Mouse (Mus musculus): ENCODE measurements around the gene Aff3. TPM values are rescaled to one million over a fixed set of nuclear protein-coding genes. Genes with fewer than 3 reads are reported as not detected.

Gene Aff3
- polyA plus RNA-seq, 1 experiment from 2014 or later: 25.7 TPM

- H3K4me3 ChIP-seq (replicated peaks): no peak overlapping the region
- 85% methylated on average over 10 of the region's 10 CpGs for WGBS
These were observed 306.6 kb downstream of the Aff3 start for GRCm38 (mm10) chr1:38357933-38358796.

DNA sequence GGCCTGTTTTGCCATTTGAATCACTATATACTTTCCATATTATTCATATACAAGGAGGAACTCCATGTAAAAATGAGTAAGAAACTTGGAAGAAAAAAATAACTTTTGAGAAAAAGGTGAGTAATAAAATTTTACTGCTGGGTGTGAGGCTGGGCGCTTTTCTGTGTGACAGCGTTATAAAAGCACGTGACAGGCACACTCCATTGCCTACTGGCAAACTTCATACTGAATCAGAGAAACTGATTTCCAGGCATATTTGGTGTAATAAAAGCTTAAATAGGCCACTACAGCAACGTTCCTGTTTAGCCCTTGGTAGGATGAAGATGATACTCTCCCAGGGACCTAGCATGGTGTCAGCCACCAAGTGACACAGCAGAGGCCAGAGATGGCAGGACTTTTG lies 310.2 kb downstream of the Aff3 start:
- Histone ChIP-seq H3K9ac (no peak overlapping the region), H3K4me1 (no peaks in the 10 kb centered on the region), H3K27me3 (no peaks in the 10 kb centered on the region), H3K36me3 (replicated peaks) (no peaks in the 10 kb centered on the region), H3K4me3 (replicated peaks) (no peak overlapping the region), H3K27ac (no peak overlapping the region), H3K4me2 (no peak overlapping the region), H3K9me3 (no peaks in the 10 kb centered on the region)
- 91% methylated on average over 4 of the region's 4 CpGs for WGBS
- ATAC-seq (ENCODE audit: low FRiP score): no peak

More at GRCm38 (mm10) chr1:38357933-38358796, 306.6 kb downstream of the Aff3 start:
- H3K27me3 ChIP-seq: no peaks in the 10 kb centered on the region
- no peak overlapping the region for H3K27ac ChIP-seq
- H3K4me2 ChIP-seq: no peak overlapping the region
- H3K4me1 ChIP-seq: no peaks in the 10 kb centered on the region
- no peaks in the 10 kb centered on the region for H3K9me3 ChIP-seq
- no peak for ATAC-seq (ENCODE audit: low FRiP score)
- no peak overlapping the region for H3K9ac ChIP-seq
- H3K36me3 ChIP-seq (replicated peaks): no peaks in the 10 kb centered on the region

- no peaks in the 10 kb centered on the region for H3K4me1 ChIP-seq
- H3K4me3 ChIP-seq (replicated peaks): no peak overlapping the region
- H3K9me3 ChIP-seq: no peaks in the 10 kb centered on the region
- no peak overlapping the region for H3K27ac ChIP-seq
- no peak for ATAC-seq (ENCODE audit: low FRiP score)
- no peak overlapping the region for H3K9ac ChIP-seq
- no peaks in the 10 kb centered on the region for H3K36me3 ChIP-seq (replicated peaks)
- WGBS: 83% methylated on average over 4 of the region's 4 CpGs
- no peaks in the 10 kb centered on the region for H3K27me3 ChIP-seq
- no peak overlapping the region for H3K4me2 ChIP-seq
These were observed 317.4 kb downstream of the Aff3 start for GRCm38 (mm10) chr1:38347346-38347745.

DNA sequence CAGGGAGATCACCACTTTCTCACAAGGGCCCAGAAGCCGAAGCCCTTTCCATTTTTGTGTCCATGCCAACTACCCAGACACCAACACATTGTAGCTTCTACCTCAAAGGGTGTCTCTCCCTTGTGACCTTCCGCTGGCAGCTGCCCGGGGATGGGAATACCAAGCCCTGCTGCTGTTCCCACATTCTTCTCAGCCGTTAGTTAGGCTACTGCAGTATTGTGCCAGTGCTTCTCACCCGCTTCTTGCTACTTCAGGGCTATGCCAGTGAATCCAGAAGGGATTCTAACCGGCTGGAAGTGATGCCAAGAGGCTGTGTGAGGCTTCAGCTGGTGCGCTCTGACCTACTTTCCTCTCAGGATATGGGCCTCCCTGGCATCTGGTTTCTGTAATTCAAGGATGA lies 330.5 kb downstream of the Aff3 start:
- Histone ChIP-seq H3K4me1 (peaks cover 9% of the 10 kb centered on the region; the same call in 1 of the 2 replicates), H3K9ac (no peak overlapping the region), H3K9me3 (no peaks in the 10 kb centered on the region), H3K36me3 (replicated peaks) (no peaks in the 10 kb centered on the region), H3K27ac (no peak overlapping the region), H3K4me2 (no peak overlapping the region), H3K27me3 (no peaks in the 10 kb centered on the region), H3K4me3 (replicated peaks) (no peak overlapping the region)
- ATAC-seq (ENCODE audit: low FRiP score): no peak
- whole genome bisulfite sequencing: 94% methylated on average over 7 of the region's 7 CpGs

GRCm38 (mm10) chr1:38332919-38333318 lies 331.8 kb downstream of the Aff3 start:
- ATAC-seq (ENCODE audit: low FRiP score): no peak
- no peak overlapping the region for H3K4me2 ChIP-seq
- WGBS: 91% methylated on average over 5 of the region's 5 CpGs
- no peaks in the 10 kb centered on the region for H3K9me3 ChIP-seq
- peaks cover 9% of the 10 kb centered on the region; the same call in 1 of the 2 replicates for H3K4me1 ChIP-seq
- H3K9ac ChIP-seq: no peak overlapping the region
- H3K27ac ChIP-seq: no peak overlapping the region
- H3K27me3 ChIP-seq: no peaks in the 10 kb centered on the region
- no peaks in the 10 kb centered on the region for H3K36me3 ChIP-seq (replicated peaks)
- H3K4me3 ChIP-seq (replicated peaks): no peak overlapping the region

GRCm38 (mm10) chr1:38324206-38324605 lies 340.5 kb downstream of the Aff3 start:
- H3K27me3 ChIP-seq: no peaks in the 10 kb centered on the region
- no peaks in the 10 kb centered on the region for H3K36me3 ChIP-seq (replicated peaks)
- H3K4me3 ChIP-seq (replicated peaks): no peak overlapping the region
- no peak overlapping the region for H3K27ac ChIP-seq
- ATAC-seq (ENCODE audit: low FRiP score): no peak
- peaks cover 12% of the 10 kb centered on the region for H3K4me1 ChIP-seq
- no peak overlapping the region for H3K9ac ChIP-seq
- no peak overlapping the region for H3K4me2 ChIP-seq
- 61% methylated on average over 5 of the region's 5 CpGs for WGBS
- H3K9me3 ChIP-seq: no peaks in the 10 kb centered on the region

DNA sequence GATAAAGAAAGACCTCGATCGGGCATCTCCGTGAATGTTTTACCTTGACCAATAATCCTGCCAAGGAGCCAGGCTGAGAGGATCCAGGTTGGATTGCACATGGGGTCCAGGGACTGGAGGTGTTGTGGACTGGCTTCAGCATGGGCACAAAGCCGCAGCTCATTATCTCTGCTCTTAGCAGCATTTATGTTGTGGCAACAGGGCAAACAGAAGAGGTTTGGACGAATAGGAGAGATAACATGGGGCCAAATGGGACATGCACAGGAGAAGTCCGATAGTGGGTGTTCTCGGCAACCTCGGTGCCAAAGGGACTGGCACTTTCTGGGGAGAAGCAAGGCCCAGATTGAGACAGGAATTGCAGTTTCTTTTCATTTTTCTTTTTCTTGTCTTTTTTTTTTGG lies 342.9 kb downstream of the Aff3 start:
- no peak for ATAC-seq (ENCODE audit: low FRiP score)
- H3K9me3 ChIP-seq: no peaks in the 10 kb centered on the region

DNA sequence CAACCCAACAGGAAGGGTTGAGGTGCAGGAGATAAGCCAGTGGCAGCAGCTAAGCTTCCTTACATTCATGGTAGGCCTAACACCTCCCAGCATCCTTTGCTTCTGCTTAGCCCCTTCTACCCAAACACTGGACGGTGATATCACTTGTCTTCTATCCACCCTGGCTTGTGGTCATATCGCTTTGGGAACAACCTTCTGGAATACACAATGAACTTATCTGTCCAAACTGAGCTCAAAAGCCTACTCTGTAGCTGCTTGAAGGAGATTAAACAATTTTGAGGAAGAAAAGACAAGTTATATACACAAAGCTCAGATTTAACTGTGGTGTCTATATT lies 343.8 kb downstream of the Aff3 start:
- Histone ChIP-seq H3K9ac (no peak overlapping the region), H3K4me3 (replicated peaks) (no peak overlapping the region), H3K4me2 (no peak overlapping the region), H3K4me1 (peaks cover 12% of the 10 kb centered on the region), H3K27ac (no peak overlapping the region), H3K27me3 (no peaks in the 10 kb centered on the region), H3K36me3 (replicated peaks) (no peaks in the 10 kb centered on the region), H3K9me3 (no peaks in the 10 kb centered on the region)
- no peak for ATAC-seq (ENCODE audit: low FRiP score)
- WGBS: 98% methylated on average over 2 of the region's 2 CpGs

More for the DNA sequence above, 342.9 kb downstream of the Aff3 start:
- H3K4me1 ChIP-seq: peaks cover 12% of the 10 kb centered on the region
- H3K36me3 ChIP-seq (replicated peaks): no peaks in the 10 kb centered on the region
- 94% methylated on average over 8 of the region's 8 CpGs for WGBS
- no peak overlapping the region for H3K9ac ChIP-seq
- H3K4me3 ChIP-seq (replicated peaks): no peak overlapping the region
- H3K27ac ChIP-seq: no peak overlapping the region
- H3K27me3 ChIP-seq: no peaks in the 10 kb centered on the region
- no peak overlapping the region for H3K4me2 ChIP-seq

DNA sequence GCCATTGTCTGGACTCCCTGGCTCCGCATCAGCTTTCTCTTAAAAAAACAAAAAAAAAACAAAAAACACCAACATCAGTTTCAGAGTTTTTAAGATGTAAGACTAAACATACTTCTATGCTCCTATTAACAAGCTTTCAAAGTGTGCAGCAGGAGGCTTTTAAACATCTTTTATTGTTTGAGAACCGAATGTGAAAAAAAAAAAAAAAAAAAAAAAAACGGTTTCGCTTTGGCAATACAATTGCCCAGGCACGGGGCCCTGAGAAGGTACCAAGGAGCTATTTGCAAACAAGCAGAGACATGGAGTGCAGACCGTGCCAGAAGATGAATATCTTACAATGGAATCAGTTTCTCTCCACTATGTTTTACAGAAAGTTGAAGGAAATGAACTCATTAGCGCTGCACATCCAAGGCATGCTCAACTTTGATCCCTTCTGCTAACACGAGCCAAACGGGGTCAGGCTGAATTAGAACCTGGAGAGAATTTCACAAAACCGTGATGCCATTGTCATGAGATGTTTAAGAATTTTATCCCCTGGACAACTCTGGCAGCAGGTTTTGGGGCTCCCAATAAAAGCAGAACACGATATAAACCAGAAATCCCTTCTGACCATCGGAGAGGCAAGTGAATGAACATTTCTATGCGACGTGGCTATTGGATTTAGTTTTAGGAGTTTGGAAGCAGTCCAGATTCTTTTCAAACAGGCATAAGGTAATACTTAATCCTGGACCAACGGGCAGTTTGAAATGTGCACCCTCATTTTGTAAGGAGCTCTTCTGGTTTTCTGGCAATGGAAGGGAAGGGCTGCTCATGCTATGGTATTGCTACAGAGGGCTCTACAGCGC lies 344.4 kb downstream of the Aff3 start:
- Histone ChIP-seq H3K27ac (no peak overlapping the region), H3K4me1 (peaks cover 12% of the 10 kb centered on the region), H3K4me2 (no peak overlapping the region), H3K36me3 (replicated peaks) (no peaks in the 10 kb centered on the region), H3K9ac (no peak overlapping the region), H3K4me3 (replicated peaks) (no peak overlapping the region), H3K9me3 (no peaks in the 10 kb centered on the region), H3K27me3 (no peaks in the 10 kb centered on the region)
- no peak for ATAC-seq (ENCODE audit: low FRiP score)
- WGBS: 50% methylated on average over 16 of the region's 16 CpGs

DNA sequence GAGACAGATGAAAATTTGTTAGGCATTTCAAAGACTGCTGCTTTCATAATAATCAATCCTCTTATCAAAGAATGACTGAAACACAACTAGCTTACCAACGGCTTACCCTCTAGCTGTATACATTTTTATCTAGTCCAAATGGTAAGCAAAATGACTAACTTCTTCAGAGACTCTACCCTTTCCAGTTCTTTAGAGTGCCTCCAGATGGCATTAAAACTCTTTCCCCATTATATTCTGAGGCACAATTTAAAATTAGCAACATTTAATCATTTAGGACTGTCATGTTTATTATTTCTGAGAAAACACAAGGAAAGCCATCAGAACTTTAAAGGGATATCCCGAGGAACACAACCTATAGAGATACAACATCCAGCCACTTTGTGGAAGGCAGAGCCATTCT lies 346.1 kb downstream of the Aff3 start:
- Histone ChIP-seq H3K9me3 (no peaks in the 10 kb centered on the region), H3K4me2 (no peak overlapping the region), H3K27me3 (no peaks in the 10 kb centered on the region), H3K4me1 (peaks cover 12% of the 10 kb centered on the region), H3K36me3 (replicated peaks) (no peaks in the 10 kb centered on the region), H3K9ac (no peak overlapping the region), H3K27ac (no peak overlapping the region), H3K4me3 (replicated peaks) (no peak overlapping the region)
- 91% methylated on average over 2 of the region's 2 CpGs for WGBS
- ATAC-seq (ENCODE audit: low FRiP score): no peak

DNA sequence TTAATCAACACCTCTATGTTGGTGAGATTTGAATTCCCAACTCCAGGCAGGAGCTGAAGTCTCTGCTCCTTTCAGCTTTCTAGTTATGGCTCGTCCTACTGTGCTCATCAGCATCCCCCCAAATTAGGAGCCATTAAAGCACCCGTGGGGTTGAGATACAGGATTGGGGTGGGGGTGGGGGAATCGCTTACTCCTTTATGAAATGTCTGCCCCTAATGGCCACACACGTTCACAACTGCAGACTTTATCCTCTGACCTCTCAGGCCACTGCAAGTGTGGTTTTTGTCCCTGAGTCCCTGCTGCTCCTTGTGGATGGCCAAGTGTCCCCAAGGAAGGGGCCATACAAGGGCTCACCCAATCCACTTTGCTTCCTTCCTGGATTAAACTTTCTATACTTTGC lies 348.8 kb downstream of the Aff3 start:
- Histone ChIP-seq H3K36me3 (replicated peaks) (no peaks in the 10 kb centered on the region), H3K4me1 (peaks cover 12% of the 10 kb centered on the region), H3K27ac (no peak overlapping the region), H3K4me3 (replicated peaks) (no peak overlapping the region), H3K9me3 (no peaks in the 10 kb centered on the region), H3K27me3 (no peaks in the 10 kb centered on the region), H3K9ac (no peak overlapping the region), H3K4me2 (no peak overlapping the region)
- 75% methylated on average over 4 of the region's 4 CpGs for WGBS
- no peak for ATAC-seq (ENCODE audit: low FRiP score)

- H3K27ac ChIP-seq: no peak overlapping the region
- no peaks in the 10 kb centered on the region for H3K9me3 ChIP-seq
- H3K4me1 ChIP-seq: peaks cover 9% of the 10 kb centered on the region; the same call in 1 of the 2 replicates
- no peaks in the 10 kb centered on the region for H3K27me3 ChIP-seq
- H3K4me2 ChIP-seq: no peak overlapping the region
- no peak overlapping the region for H3K9ac ChIP-seq
- ATAC-seq (ENCODE audit: low FRiP score): no peak
- H3K36me3 ChIP-seq (replicated peaks): no peaks in the 10 kb centered on the region
- H3K4me3 ChIP-seq (replicated peaks): no peak overlapping the region
- 91% methylated on average over 8 of the region's 8 CpGs for WGBS
These were observed 354.3 kb downstream of the Aff3 start for GRCm38 (mm10) chr1:38310496-38310895.

Data from forebrain, embryonic 12.5 days (tissue).